Mouse (Mus musculus): ENCODE results near the gene Sumo1. TPM values are rescaled to one million over a fixed set of nuclear protein-coding genes. Genes with fewer than 3 reads are reported as not detected.

Sumo1 gene
- total RNA-seq, 4 experiments from 2014 or later, result 59.4 to 67.8 (median 61.6) TPM

GRCm38 (mm10) chr1:59553708-59554107 lies 116.9 kb downstream of the Sumo1 start:
- no peak for DNase-seq (ENCODE audit: low spot score in 2 of 2)

GRCm38 (mm10) chr1:59550996-59551395 lies 119.6 kb downstream of the Sumo1 start:
- no peak for DNase-seq (ENCODE audit: low spot score in 2 of 2)

- DNase-seq (ENCODE audit: low spot score in 2 of 2), result no peak
Observed at GRCm38 (mm10) chr1:59550227-59550626, 120.4 kb downstream of the Sumo1 start.

- DNase-seq (ENCODE audit: low spot score in 2 of 2), result no peak
Observed at GRCm38 (mm10) chr1:59549036-59549675, 121.5 kb downstream of the Sumo1 start.

- DNase-seq (ENCODE audit: low spot score in 2 of 2), result no peak
Observed at GRCm38 (mm10) chr1:59548486-59548885, 122.1 kb downstream of the Sumo1 start.

GRCm38 (mm10) chr1:59543911-59544310 lies 126.7 kb downstream of the Sumo1 start:
- DNase-seq (ENCODE audit: low spot score in 2 of 2), result no peak

GRCm38 (mm10) chr1:59542231-59542630 lies 128.4 kb downstream of the Sumo1 start:
- no peak for DNase-seq (ENCODE audit: low spot score in 2 of 2)

GRCm38 (mm10) chr1:59541271-59542020 lies 129.2 kb downstream of the Sumo1 start:
- DNase-seq (ENCODE audit: low spot score in 2 of 2), result no peak

- no peak for DNase-seq (ENCODE audit: low spot score in 2 of 2)
Observed at GRCm38 (mm10) chr1:59540537-59541148, 130.0 kb downstream of the Sumo1 start.

- no peak for DNase-seq (ENCODE audit: low spot score in 2 of 2)
Observed at GRCm38 (mm10) chr1:59538381-59538780, 132.3 kb downstream of the Sumo1 start.

Other genes with a start within 250 kb of the Sumo1 start
- gene Fzd7, start 188.4 kb downstream of the Sumo1 start, total RNA-seq (2022), result 10 to 100 TPM; 34.5 to 48.6 (median 42.6) TPM
- 1 to 10 TPM in 2 of 4 experiments, under 1 TPM in 2; 0.56 to 1.8 (median 0.90) TPM for gene Gm973, start 154.6 kb downstream of the Sumo1 start, total RNA-seq (2022)
- gene Nop58, start 14.1 kb upstream of the Sumo1 start, total RNA-seq (2022), result 10 to 100 TPM; 16.4 to 25.0 (median 23.7) TPM
- 10 to 100 TPM; 50.0 to 63.1 (median 52.3) TPM for gene Bmpr2, start 92.6 kb upstream of the Sumo1 start, total RNA-seq (2022)
- gene Fam117b, start 242.2 kb upstream of the Sumo1 start, total RNA-seq (2022), result 1 to 10 TPM; 4.1 to 5.9 (median 5.1) TPM

All from gastrocnemius, adult 8-10 months (tissue).